Mouse (Mus musculus): Measurements from ENCODE around the gene Olfr763.
"Not testable (repeated sequence)": the region's sequence is repeated elsewhere in the genome, so short reads cannot be mapped to it uniquely, and the experiment has no call there.

Olfr763 gene

GRCm38 (mm10) chr10:129010288-129010841, at the start of gene Olfr763:
Olfr763 (plus strand) TSS chr10:129010791.
- no peak for DNase-seq (ENCODE audit: low spot score in 2 of 2)

DNA sequence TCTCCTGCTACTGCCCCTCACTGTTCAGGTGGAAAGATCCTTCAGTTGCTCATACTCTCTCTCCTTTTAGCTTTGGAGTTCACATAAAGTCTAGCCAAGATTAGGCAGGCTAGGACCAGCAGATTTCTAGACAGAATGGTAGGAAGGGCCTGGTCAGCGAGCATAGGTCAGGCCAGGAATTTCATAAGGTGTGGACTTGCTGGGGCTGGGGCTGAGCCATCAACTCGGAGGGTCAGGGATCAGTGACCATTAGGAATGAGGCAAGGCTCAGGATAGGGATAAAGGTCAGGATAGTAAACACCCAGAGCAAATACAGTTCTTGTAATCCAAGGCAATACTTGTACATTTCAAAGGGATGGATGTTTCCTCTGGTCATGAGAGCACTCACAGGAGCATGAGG, 45.6 kb upstream of the Olfr763 start:
- DNase-seq (ENCODE audit: low spot score in 2 of 2): no peak

DNA sequence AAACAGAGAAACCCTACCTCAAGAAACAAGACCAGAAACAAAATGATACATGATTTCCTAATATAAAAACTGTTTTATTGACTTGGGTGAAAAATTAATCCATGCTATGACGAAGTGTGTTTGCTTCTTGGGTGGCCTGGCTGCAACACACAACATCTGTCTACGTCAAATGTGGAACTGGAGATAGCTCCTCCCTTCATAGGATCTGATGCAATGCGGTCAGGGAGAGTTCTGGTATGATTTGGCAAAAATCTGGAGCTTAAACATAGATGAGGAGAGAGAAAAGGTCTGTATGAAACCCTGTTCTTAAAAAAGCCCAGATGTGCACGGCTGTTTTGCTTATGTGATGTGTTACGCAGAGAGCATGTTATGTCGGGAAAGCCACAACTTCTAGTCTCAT, 44.7 kb upstream of the Olfr763 start:
- DNase-seq (ENCODE audit: low spot score in 2 of 2): no peak

DNA sequence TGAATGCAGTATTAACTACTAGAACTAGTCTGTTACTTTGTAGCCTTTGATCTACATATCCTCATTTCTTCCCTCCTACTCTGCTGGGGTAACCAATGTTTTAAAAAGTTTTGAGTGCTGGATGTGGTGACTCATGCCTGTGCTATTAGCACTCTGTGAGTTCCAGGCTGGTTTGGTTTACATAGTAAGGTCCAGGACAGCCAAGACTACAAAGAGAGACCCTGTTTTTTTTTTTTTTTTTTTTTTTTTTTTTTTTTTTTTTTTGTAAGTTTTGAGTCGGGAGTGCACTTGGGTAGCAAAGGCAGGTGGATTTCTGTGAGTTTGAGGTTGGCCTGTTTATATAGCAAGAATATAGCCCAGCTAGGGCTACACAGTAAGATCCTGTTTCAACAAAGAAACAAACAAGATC, 42.2 kb upstream of the Olfr763 start:
- no peak for DNase-seq (ENCODE audit: low spot score in 2 of 2)

GRCm38 (mm10) chr10:128970740-128971250, 39.8 kb upstream of the Olfr763 start:
- no peak for DNase-seq (ENCODE audit: low spot score in 2 of 2)

- DNase-seq (ENCODE audit: low spot score in 2 of 2): no peak
Observed at GRCm38 (mm10) chr10:128972841-128973240, 37.8 kb upstream of the Olfr763 start.

- DNase-seq (ENCODE audit: low spot score in 2 of 2): no peak
Observed at GRCm38 (mm10) chr10:128976395-128976794, 34.2 kb upstream of the Olfr763 start.

DNA sequence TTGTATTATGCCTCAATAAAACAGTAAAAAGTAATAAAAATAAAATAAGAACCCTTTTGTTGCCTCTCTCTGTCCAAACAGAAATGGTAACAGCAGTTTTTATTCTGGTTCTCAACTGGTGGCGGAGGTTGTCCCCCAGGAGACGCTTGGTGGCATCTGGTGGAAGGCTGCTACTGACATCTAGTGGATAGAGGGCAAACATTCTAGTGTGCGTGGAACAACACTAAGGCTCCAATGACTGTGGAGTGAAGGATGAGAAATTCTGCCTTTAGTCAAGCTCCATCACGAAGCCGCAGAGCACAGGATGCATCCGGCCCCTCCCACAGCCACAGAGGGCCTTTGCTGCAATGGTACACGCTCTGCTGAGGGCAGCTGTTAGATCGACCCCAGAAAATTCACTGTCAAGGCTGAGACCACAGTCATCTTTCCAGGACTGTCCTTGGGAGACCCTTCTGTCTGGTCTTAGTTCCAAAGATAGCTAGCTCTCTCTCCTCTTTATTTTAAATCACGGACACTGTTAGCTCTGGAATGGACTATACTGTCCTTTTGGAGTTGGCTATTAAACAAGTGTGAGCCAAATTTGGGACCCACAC, 33.0 kb upstream of the Olfr763 start:
- peak; percentile 9 to 33 for DNase-seq (ENCODE audit: low spot score in 2 of 2)

DNA sequence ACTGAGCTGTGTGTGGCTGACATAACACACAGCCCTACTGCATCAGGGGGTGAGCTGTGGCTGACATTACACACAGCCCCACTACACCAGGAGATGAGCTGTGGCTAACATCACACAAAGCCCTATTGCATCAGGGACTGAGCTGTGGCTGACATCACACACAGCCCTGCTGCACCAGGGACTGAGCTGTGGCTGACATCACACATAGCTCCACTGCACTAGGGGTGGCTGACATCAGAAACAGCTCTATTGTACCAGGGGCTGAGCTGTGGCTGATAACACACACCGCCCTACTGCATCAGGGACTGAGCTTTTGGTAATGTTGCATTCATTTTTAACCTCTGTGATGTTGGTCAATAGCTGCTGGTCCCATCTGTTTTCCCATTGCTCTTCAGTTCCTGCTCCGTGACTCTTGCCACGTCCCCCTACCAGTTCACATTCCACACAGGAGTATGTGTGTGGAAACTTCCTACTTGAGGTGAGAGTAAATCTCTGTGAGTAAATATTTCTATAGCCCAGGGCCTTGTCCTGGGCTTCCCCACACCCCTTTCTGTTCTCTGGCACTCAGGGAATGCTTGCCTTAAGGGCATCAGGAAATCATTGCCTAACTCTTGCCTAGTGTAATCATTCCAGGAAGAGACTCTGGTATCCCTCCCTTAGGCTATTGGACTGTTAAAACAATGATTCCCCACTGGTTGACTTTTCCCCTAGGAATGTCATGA, 29.8 kb upstream of the Olfr763 start:
- DNase-seq (ENCODE audit: low spot score in 2 of 2): no peak

DNA sequence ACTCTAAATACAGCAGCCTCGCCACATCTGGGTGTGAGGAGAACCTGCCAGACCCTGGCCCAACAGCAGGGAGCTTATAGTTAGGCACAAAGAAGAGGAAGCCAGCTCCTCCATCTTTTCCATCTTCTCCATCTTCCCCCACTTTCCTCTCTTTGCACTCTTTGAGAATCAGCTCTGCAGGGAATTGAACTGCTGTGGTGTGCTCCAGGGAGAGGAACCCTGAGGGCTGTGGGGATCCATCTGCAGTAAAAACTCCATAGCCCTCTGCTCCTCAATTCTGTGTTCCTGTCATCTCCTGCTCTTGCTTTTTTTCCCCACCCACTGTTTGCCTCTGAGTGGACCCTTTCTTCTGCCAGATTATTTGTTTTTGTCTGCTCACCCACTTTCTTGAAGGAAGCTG, 21.5 kb upstream of the Olfr763 start, which contains the start of gene Olfr9:
Olfr9 (plus strand) TSS at position 301 of the 400 bp plus-strand sequence.
- DNase-seq (ENCODE audit: low spot score in 2 of 2): not testable (repeated sequence)

DNA sequence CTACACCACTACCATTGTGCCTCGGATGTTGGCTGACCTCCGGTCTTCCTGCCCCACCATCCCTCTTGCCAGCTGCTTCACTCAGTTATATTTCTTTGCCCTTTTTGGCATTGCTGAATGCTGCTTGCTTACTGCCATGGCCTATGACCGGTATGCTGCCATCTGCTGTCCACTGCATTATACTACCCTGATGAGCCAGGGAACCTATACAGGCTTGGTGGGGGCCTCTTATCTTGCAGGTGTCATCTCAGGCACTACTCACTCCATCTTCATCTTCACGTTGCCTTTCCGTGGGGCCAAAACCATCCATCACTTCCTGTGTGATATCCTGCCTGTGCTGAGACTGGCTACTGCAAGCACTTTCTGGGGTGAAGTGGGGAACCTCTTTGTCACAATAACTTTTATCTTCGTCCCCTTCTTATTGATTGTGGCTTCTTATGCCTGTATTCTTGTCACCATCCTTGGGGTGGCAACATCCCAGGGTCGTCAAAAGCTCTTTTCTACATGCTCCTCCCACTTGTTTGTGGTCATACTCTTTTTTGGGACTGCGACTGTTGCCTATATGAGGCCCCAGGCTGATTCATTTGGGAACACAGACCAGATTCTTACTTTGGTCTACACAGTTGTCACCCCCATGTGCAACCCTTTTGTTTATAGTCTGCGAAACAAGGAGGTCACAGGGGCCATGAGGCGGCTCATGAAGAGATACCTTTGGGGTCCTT, 20.3 kb upstream of the Olfr763 start:
- not testable (repeated sequence) for DNase-seq (ENCODE audit: low spot score in 2 of 2)

- DNase-seq (ENCODE audit: low spot score in 2 of 2): no peak
Observed at GRCm38 (mm10) chr10:128990994-128991393, 19.6 kb upstream of the Olfr763 start.

DNA sequence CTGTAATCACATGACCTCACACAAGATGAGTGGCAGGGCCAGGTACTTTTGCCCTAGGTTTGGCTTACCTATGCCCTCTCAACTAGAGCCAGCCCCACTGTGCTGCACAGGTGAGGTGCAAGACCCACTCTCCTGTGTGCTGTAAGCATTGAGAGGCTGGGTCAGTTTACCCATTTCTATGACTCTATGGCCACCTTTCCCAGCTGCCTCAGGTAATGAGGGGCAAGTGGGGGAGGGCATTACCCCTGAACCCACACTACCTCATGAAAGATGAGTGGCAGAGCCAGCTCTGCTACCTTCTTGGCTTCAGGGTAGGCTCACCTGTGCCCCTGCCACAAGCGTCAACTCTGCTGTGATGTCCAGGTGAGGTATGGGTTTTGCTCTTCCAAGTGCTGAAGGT, 14.8 kb upstream of the Olfr763 start:
- no peak for DNase-seq (ENCODE audit: low spot score in 2 of 2)

DNA sequence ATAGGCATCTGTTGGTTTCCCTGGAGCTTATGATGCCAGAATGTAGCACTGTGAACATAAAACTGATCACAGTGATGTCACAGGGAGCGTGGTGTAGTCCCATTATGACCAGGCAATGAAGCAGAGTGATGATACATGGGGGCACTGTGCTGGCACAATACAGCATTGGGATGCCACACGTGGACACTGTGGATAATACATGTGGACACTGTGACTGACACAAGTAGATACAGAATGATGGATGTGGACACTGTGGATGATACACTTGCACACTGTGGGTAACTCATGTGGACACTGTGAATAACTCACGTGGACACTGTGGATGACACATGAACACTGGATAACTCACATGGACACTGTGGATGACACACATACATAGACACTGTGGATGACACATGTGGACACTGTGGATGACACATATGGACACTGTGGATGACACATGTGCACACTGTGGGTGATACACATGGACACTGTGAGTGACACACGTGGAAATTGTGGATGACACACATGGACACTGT, 14.0 kb upstream of the Olfr763 start:
- DNase-seq (ENCODE audit: low spot score in 2 of 2): no peak

- no peak for DNase-seq (ENCODE audit: low spot score in 2 of 2)
Observed at GRCm38 (mm10) chr10:129004032-129004920, 6.3 kb upstream of the Olfr763 start.

- not testable (repeated sequence) for DNase-seq (ENCODE audit: low spot score in 2 of 2)
Observed at GRCm38 (mm10) chr10:129011511-129011910, 920 bp downstream of the Olfr763 start.

DNA sequence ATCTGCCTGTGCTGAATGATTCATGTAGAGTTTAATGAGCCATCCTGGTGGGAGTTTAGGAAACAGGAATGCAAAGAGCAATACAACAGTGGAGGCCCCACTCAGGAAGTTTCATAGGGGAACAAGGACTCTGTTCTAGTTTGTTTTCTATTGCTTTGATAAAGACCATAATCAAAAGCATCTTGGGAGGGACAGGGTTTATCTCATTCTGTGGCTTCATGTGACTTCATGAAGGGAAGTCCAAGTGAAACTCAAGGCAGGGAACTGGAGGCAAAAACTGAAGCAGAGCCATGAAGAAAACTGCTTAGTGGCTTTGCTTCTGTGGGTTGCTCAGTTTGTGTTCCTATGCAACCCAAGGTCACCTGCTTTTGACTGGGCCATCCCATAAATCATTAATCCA, 3.9 kb downstream of the Olfr763 start:
- DNase-seq (ENCODE audit: low spot score in 2 of 2): no peak

DNA sequence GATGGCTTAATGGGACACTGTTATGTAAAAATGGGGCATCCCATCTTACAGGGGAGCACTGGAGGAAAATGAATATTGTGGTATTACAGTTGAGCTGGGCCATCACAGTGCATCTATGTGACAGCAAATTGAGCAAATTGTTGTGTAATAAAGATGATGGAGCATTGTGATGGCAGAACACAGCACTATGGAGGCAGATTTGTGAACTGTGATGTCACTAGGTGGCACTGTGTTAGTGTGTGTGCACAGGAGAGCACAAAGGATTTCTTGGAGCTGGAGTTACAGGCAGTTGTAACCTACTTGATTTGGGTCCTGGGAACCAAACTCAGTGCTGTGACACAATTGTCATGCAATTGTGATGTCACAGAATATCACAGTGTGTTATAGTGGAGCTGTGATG, 12.7 kb downstream of the Olfr763 start:
- no peak for DNase-seq (ENCODE audit: low spot score in 2 of 2)

- no peak for DNase-seq (ENCODE audit: low spot score in 2 of 2)
Observed at GRCm38 (mm10) chr10:129026018-129026662, 15.5 kb downstream of the Olfr763 start.

GRCm38 (mm10) chr10:129028343-129028742, 17.8 kb downstream of the Olfr763 start:
- DNase-seq (ENCODE audit: low spot score in 2 of 2): no peak
